Mouse (Mus musculus): ENCODE measurements around the gene Vmn1r55. TPM values are rescaled to one million over a fixed set of nuclear protein-coding genes. Genes with fewer than 3 reads are reported as not detected.

Gene Vmn1r55
- polyA plus RNA-seq, 1 experiment from 2014 or later: not detected

Small RNAs within 50 kb of the gene (microRNA-seq; reads per million reads assigned to microRNA genes)
- not detected for gene Gm26217

Other genes starting within 250 kb of the Vmn1r55 start
- not detected in 2 replicates for gene Gm36210, start 243.2 kb downstream of the Vmn1r55 start, polyA plus RNA-seq (2015; fragmentation: Nextera tagmentation; extraction: Ambion mirVana)
- gene Zfp628, start 234.5 kb downstream of the Vmn1r55 start, polyA plus RNA-seq (2015; fragmentation: Nextera tagmentation; extraction: Ambion mirVana): 1.4 and 1.9 TPM in 2 replicates
- 0.25 and 0.37 TPM in 2 replicates for gene Nat14, start 227.6 kb downstream of the Vmn1r55 start, polyA plus RNA-seq (2015; fragmentation: Nextera tagmentation; extraction: Ambion mirVana)
- 0.08 and 0.20 TPM in 2 replicates for gene Ssc5d, start 223.9 kb downstream of the Vmn1r55 start, polyA plus RNA-seq (2015; fragmentation: Nextera tagmentation; extraction: Ambion mirVana)
- gene Sbk2, start 185.3 kb downstream of the Vmn1r55 start, polyA plus RNA-seq (2015; fragmentation: Nextera tagmentation; extraction: Ambion mirVana): not detected in 2 replicates
- gene Sbk3, start 178.5 kb downstream of the Vmn1r55 start, polyA plus RNA-seq (2015; fragmentation: Nextera tagmentation; extraction: Ambion mirVana): not detected in 2 replicates
- 3.6 and 4.5 TPM in 2 replicates for gene Zfp579, start 153.5 kb downstream of the Vmn1r55 start, polyA plus RNA-seq (2015; fragmentation: Nextera tagmentation; extraction: Ambion mirVana)
- gene Zfp524, start 135.3 kb downstream of the Vmn1r55 start, polyA plus RNA-seq (2015; fragmentation: Nextera tagmentation; extraction: Ambion mirVana): 7.8 and 10.2 TPM in 2 replicates
- gene Fiz1, start 135.0 kb downstream of the Vmn1r55 start, polyA plus RNA-seq (2015; fragmentation: Nextera tagmentation; extraction: Ambion mirVana): 10.4 and 12.5 TPM in 2 replicates
- 0.58 and 0.89 TPM in 2 replicates for gene Gm44973, start 134.2 kb downstream of the Vmn1r55 start, polyA plus RNA-seq (2015; fragmentation: Nextera tagmentation; extraction: Ambion mirVana)
- 1.1 and 1.2 TPM in 2 replicates for gene Zfp865, start 129.3 kb downstream of the Vmn1r55 start, polyA plus RNA-seq (2015; fragmentation: Nextera tagmentation; extraction: Ambion mirVana)
- gene Ccdc106, start 129.1 kb downstream of the Vmn1r55 start, polyA plus RNA-seq (2015; fragmentation: Nextera tagmentation; extraction: Ambion mirVana): 0.16 and 0.40 TPM in 2 replicates
- not detected in 2 replicates for gene 4632433K11Rik, start 115.6 kb downstream of the Vmn1r55 start, polyA plus RNA-seq (2015; fragmentation: Nextera tagmentation; extraction: Ambion mirVana)
- gene Zfp784, start 111.2 kb downstream of the Vmn1r55 start, polyA plus RNA-seq (2015; fragmentation: Nextera tagmentation; extraction: Ambion mirVana): 1.3 and 1.7 TPM in 2 replicates
- gene Zfp580, start 98.1 kb downstream of the Vmn1r55 start, polyA plus RNA-seq (2015; fragmentation: Nextera tagmentation; extraction: Ambion mirVana): 0.89 and 1.8 TPM in 2 replicates
- 48.2 and 48.8 TPM in 2 replicates for gene U2af2, start 87.5 kb downstream of the Vmn1r55 start, polyA plus RNA-seq (2015; fragmentation: Nextera tagmentation; extraction: Ambion mirVana)
- gene Epn1, start 69.4 kb downstream of the Vmn1r55 start, polyA plus RNA-seq (2015; fragmentation: Nextera tagmentation; extraction: Ambion mirVana): 45.2 and 46.6 TPM in 2 replicates
- gene Rfpl4, start 32.7 kb downstream of the Vmn1r55 start, polyA plus RNA-seq (2015; fragmentation: Nextera tagmentation; extraction: Ambion mirVana): not detected in 2 replicates
- gene Rasl2-9, start 23.7 kb downstream of the Vmn1r55 start, polyA plus RNA-seq (2015; fragmentation: Nextera tagmentation; extraction: Ambion mirVana): 0.11 and 0.27 TPM in 2 replicates
- not detected in 2 replicates for gene Vmn1r56, start 47.1 kb upstream of the Vmn1r55 start, polyA plus RNA-seq (2015; fragmentation: Nextera tagmentation; extraction: Ambion mirVana)
- not detected in 2 replicates for gene Vmn1r57, start 68.8 kb upstream of the Vmn1r55 start, polyA plus RNA-seq (2015; fragmentation: Nextera tagmentation; extraction: Ambion mirVana)
- gene Gm5065, start 200.9 kb upstream of the Vmn1r55 start, polyA plus RNA-seq (2015; fragmentation: Nextera tagmentation; extraction: Ambion mirVana): not detected in 2 replicates
- not detected in 2 replicates for gene Nlrp2, start 201.4 kb upstream of the Vmn1r55 start, polyA plus RNA-seq (2015; fragmentation: Nextera tagmentation; extraction: Ambion mirVana)